Mouse (Mus musculus): ENCODE data around the gene Cand1. TPM values are rescaled to one million over a fixed set of nuclear protein-coding genes. Genes with fewer than 3 reads are reported as not detected.

Cand1 gene
- polyA plus RNA-seq (2014; fragmentation: Illumina TruSeq; extraction: RNeasy Lipid Tissue Mini Kit (QIAGEN cat#74804); ENCODE audit: low read depth, low replicate concordance) = 64.7 TPM

GRCm38 (mm10) chr10:119239969-119240721 is at the start of gene Cand1:
Gene Cand1, minus strand, starts transcription at chr10:119240055.

Other genes starting within 250 kb of the Cand1 start
- gene Grip1, start 213.8 kb upstream of the Cand1 start, polyA plus RNA-seq (2014; fragmentation: Illumina TruSeq; extraction: RNeasy Lipid Tissue Mini Kit (QIAGEN cat#74804); ENCODE audit: low read depth, low replicate concordance) = 0.41 TPM

All from adrenal gland, adult 10 weeks (tissue).